Mouse (Mus musculus) embryonic facial prominence, embryonic 15.5 days (tissue): ENCODE measurements around the gene Clcn3. TPM values are rescaled to one million over a fixed set of nuclear protein-coding genes. Genes with fewer than 3 reads are reported as not detected.

Experiments
- ATAC-seq: fragments of 200-750 bp; cut with Nextera tagmentation; 2 replicates; pipeline ENCODE4 v1.8.0; 2017; ENCODE audit warnings: low read depth, moderate TSS enrichment; ENCODE audit not compliant: insufficient number of reproducible peaks, low FRiP score, low TSS enrichment
- H3K27ac ChIP-seq: fragments of 300-500 bp; sonication (generic); replicated peaks from 2 replicates; pipeline ENCODE4 v1.5.1; 2015; ENCODE audit warnings: mild to moderate bottlenecking, inconsistent platforms
- H3K27me3 ChIP-seq: fragments of 300-500 bp; sonication (generic); 2 replicates; pipeline ENCODE4 v1.6.1; 2015; ENCODE audit warnings: inconsistent platforms
- H3K36me3 ChIP-seq: fragments of 300-500 bp; sonication (generic); 2 replicates; pipeline ENCODE4 v1.6.1; 2015; ENCODE audit warnings: mild to moderate bottlenecking, inconsistent platforms
- H3K4me1 ChIP-seq: fragments of 300-500 bp; sonication (generic); 2 replicates; pipeline ENCODE4 v1.6.1; 2015; ENCODE audit warnings: inconsistent platforms
- H3K4me2 ChIP-seq: fragments of 300-500 bp; sonication (generic); replicated peaks from 2 replicates; pipeline ENCODE4 v1.6.1; 2015; ENCODE audit warnings: mild to moderate bottlenecking, inconsistent platforms
- H3K4me3 ChIP-seq: fragments of 300-500 bp; sonication (generic); replicated peaks from 2 replicates; pipeline ENCODE4 v1.5.1; 2015; ENCODE audit warnings: mild to moderate bottlenecking, inconsistent platforms
- H3K9ac ChIP-seq: fragments of 300-500 bp; sonication (generic); 2 replicates; pipeline ENCODE4 v1.6.1; 2015; ENCODE audit warnings: inconsistent platforms
- H3K9me3 ChIP-seq: fragments of 300-500 bp; sonication (generic); replicated peaks from 2 replicates; pipeline ENCODE4 v1.6.1; 2016; ENCODE audit warnings: inconsistent platforms
- WGBS: fragments of 180-500 bp; shearing (Covaris S2); methylation state at CpG from one replicate; pipeline ENCODE4 v1.1.7; 2015; 5-methylcytosine and 5-hydroxymethylcytosine counted together
- polyA plus RNA-seq: library from polyadenylated mRNA; unstranded; fragments of >200 nt; fragmentation: Nextera tagmentation; extraction: Ambion mirVana; gene quantifications from 2 replicates; pipeline ENCODE4 v1.2.1, GENCODE M21; 2015

Clcn3 gene
- polyA plus RNA-seq, 1 experiment from 2014 or later = 17.3 TPM

DNA sequence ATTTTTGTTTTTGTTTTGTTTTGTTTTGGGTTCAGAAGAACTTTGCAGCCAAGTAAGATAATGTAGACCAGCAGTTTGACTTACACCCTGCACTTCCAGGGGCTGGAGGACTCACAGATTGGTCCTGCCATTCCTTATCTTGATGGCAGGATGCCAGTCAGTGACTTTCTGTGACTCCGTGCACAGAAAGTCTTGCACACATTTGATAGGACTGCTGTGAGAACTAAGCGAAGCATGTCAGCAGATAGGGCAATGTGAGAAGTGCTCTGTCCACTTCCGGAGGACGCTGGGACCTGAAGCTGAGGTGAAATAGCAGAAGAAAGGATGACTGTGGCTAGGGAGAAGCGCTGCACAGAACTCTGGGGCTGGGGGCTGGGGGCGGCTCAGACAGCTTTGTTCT is 87.2 kb downstream of the Clcn3 start:
- no peak overlapping the region for H3K4me3 ChIP-seq
- no peak for ATAC-seq
- H3K27me3 ChIP-seq = no peaks in the 10 kb centered on the region
- no peak overlapping the region for H3K27ac ChIP-seq
- no peak overlapping the region for H3K9ac ChIP-seq
- no peak overlapping the region for H3K4me2 ChIP-seq
- WGBS = 85% methylated on average over 6 of the region's 6 CpGs
- H3K36me3 ChIP-seq = 0 out of 2 replicates have a peak, but pooled peaks cover 8% of the 10 kb centered on the region
- peaks cover 9% of the 10 kb centered on the region for H3K4me1 ChIP-seq
- no peaks in the 10 kb centered on the region for H3K9me3 ChIP-seq

DNA sequence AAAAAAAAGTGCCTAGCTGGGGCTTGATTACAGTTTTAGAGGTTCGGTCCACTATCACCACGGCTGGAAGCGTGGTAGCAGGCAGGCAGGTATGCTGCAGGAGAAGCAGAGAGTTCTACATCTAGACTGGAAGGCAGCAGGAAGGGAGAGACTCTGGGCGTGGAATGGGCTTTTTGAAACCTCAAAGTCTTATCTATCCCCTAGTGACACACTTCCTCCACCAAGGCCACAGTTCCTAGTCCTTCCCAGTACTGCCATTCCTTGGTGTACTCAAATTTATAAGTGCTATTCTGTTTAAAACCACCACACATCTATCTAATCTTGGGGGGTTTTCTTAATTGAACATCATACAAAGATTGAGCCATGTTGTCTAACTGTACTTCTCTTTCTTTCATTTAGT is 91.3 kb downstream of the Clcn3 start:
- H3K9ac ChIP-seq = no peak overlapping the region
- H3K36me3 ChIP-seq = no peaks in the 10 kb centered on the region
- H3K9me3 ChIP-seq = no peaks in the 10 kb centered on the region
- H3K27ac ChIP-seq = no peak overlapping the region
- H3K4me1 ChIP-seq = peaks cover 11% of the 10 kb centered on the region
- no peaks in the 10 kb centered on the region for H3K27me3 ChIP-seq
- no peak for ATAC-seq
- WGBS = 88% methylated on average over 4 of the region's 4 CpGs
- no peak overlapping the region for H3K4me3 ChIP-seq
- H3K4me2 ChIP-seq = peak overlapping the region; percentile 71

- peak overlapping the region; percentile 71 for H3K4me2 ChIP-seq
- H3K36me3 ChIP-seq = no peaks in the 10 kb centered on the region
- H3K27me3 ChIP-seq = no peaks in the 10 kb centered on the region
- peak overlapping the region; percentile 69 for H3K9ac ChIP-seq
- ATAC-seq = no peak
- peak overlapping the region; percentile 35; the same call in 1 of the 2 replicates for H3K27ac ChIP-seq
- peak overlapping the region; percentile 81 for H3K4me3 ChIP-seq
- H3K9me3 ChIP-seq = no peaks in the 10 kb centered on the region
- WGBS = under 1% methylated on average over 23 of the region's 23 CpGs
- peaks cover 11% of the 10 kb centered on the region for H3K4me1 ChIP-seq
Observed at GRCm38 (mm10) chr8:60890520-60890874, 92.6 kb downstream of the Clcn3 start.

- Histone ChIP-seq H3K36me3 (no peaks in the 10 kb centered on the region), H3K27ac (peak within 1 kb of the TSS; percentile 35; the same call in 1 of the 2 replicates), H3K4me1 (peaks cover 11% of the 10 kb centered on the region), H3K4me2 (peak within 1 kb of the TSS; percentile 71), H3K4me3 (peak within 1 kb of the TSS; percentile 81), H3K9ac (peak within 1 kb of the TSS; percentile 69), H3K27me3 (no peaks in the 10 kb centered on the region), H3K9me3 (no peaks in the 10 kb centered on the region)
- ATAC-seq = peak; percentile 98
- 5% methylated on average over 43 of the region's 43 CpGs for WGBS
Observed at GRCm38 (mm10) chr8:60889843-60890519, 93.1 kb downstream of the Clcn3 start, which contains the start of gene Hpf1. Gene Hpf1, plus strand, starts transcription at chr8:60890418.

DNA sequence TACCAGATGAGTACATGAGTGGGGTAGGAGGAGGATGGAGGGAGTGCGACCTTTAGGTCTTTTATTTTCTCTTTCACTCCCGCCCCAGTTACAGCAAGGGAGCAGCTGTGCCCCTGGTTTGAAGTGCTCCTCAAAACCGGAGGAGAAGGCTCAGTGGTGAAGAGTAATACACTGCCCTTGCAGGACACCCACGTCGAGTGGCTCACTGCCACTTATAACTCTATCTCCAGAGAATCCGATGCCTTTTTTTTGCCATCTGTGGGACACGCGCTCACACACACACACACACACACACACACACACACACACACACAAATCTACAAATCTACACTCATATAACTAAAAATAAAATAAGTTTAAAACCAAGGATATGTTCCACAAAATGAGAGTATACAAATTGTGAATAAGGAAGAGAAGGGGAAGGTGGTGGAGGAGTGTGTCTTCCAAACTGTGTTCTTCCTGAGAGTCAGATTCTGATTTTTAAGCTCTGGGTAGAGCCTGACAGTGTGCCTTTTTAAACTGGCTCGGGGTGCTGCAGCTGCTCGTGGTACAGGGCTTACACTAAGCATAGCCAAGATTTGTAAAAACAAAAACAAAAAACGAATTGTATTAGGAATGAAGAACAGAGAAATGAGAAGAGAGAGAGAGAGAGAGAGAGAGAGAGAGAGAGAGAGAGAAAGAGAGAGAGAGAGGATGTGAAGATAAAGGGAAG is 93.8 kb downstream of the Clcn3 start:
- Histone ChIP-seq H3K4me1 (peaks cover 11% of the 10 kb centered on the region), H3K4me2 (peak overlapping the region; percentile 71), H3K27ac (no peak overlapping the region), H3K9me3 (no peaks in the 10 kb centered on the region), H3K27me3 (no peaks in the 10 kb centered on the region), H3K4me3 (no peak overlapping the region), H3K9ac (no peak overlapping the region), H3K36me3 (no peaks in the 10 kb centered on the region)
- WGBS = 82% methylated on average over 11 of the region's 11 CpGs
- ATAC-seq = no peak

DNA sequence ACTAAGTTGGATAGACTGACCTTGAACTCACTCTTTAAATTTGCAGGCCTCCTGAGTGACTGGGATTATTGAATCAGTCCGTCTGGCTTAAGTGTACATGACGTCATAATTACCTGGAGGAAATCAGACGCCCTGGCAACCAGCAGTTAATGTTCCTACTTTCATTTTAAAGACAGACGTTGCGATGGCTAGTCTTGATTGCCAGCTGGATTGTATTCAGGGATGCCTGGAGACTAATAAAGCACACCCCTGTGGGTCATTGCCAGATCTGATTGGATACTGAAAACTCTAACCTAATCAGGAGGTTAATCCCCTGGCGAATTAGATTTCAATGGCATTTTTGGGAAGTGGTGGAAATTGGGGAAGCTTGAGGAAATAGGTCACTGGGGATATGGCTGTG is 96.4 kb downstream of the Clcn3 start:
- 27% methylated on average over 6 of the region's 6 CpGs for WGBS
- H3K9me3 ChIP-seq = no peaks in the 10 kb centered on the region
- no peak overlapping the region for H3K9ac ChIP-seq
- H3K4me1 ChIP-seq = peaks cover 10% of the 10 kb centered on the region
- no peak overlapping the region for H3K4me2 ChIP-seq
- H3K27me3 ChIP-seq = no peaks in the 10 kb centered on the region
- H3K27ac ChIP-seq = no peak overlapping the region
- ATAC-seq = no peak
- no peak overlapping the region for H3K4me3 ChIP-seq
- H3K36me3 ChIP-seq = no peaks in the 10 kb centered on the region

- 71% methylated on average over 4 of the region's 4 CpGs for WGBS
- H3K9ac ChIP-seq = no peak overlapping the region
- H3K27me3 ChIP-seq = no peaks in the 10 kb centered on the region
- H3K27ac ChIP-seq = no peak overlapping the region
- no peak for ATAC-seq
- no peaks in the 10 kb centered on the region for H3K9me3 ChIP-seq
- H3K36me3 ChIP-seq = no peaks in the 10 kb centered on the region
- no peak overlapping the region for H3K4me2 ChIP-seq
- no peak overlapping the region for H3K4me3 ChIP-seq
- H3K4me1 ChIP-seq = no peaks in the 10 kb centered on the region
Observed at GRCm38 (mm10) chr8:60883419-60884137, 99.5 kb downstream of the Clcn3 start.

DNA sequence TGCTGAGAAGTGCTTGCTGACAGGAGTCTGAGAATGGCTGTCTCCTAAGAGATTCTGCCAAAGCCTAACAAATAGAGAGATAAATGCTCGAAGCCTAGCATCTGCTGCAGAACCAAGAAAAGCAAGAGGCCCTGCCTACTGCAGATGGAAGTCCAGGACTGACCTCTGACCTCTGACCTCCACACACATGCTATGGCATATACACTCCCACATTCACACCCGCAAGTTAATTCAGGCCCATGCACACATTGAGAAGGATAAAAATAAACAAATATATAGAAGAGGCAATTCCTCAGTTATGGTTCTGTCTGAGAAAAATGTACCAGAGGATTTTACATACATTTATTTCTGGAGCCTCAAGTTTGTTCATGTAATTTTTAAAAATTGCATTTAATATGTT is 104.5 kb downstream of the Clcn3 start:
- H3K4me1 ChIP-seq = no peaks in the 10 kb centered on the region
- no peak overlapping the region for H3K27ac ChIP-seq
- no peak overlapping the region for H3K4me3 ChIP-seq
- H3K36me3 ChIP-seq = no peaks in the 10 kb centered on the region
- H3K9me3 ChIP-seq = no peaks in the 10 kb centered on the region
- 67% methylated on average over 2 of the region's 2 CpGs for WGBS
- ATAC-seq = no peak
- H3K9ac ChIP-seq = no peak overlapping the region
- H3K4me2 ChIP-seq = no peak overlapping the region
- H3K27me3 ChIP-seq = no peaks in the 10 kb centered on the region

- no peak for ATAC-seq
- no peak overlapping the region for H3K4me3 ChIP-seq
- no peak overlapping the region for H3K9ac ChIP-seq
- no peak overlapping the region for H3K27ac ChIP-seq
- H3K27me3 ChIP-seq = no peaks in the 10 kb centered on the region; the same call in 1 of the 2 replicates
- H3K36me3 ChIP-seq = no peaks in the 10 kb centered on the region
- no peaks in the 10 kb centered on the region for H3K9me3 ChIP-seq
- H3K4me1 ChIP-seq = no peaks in the 10 kb centered on the region
- 81% methylated on average over 13 of the region's 13 CpGs for WGBS
- H3K4me2 ChIP-seq = no peak overlapping the region
Observed at GRCm38 (mm10) chr8:60870231-60871193, 112.6 kb downstream of the Clcn3 start.

GRCm38 (mm10) chr8:60869761-60870160 is 113.3 kb downstream of the Clcn3 start:
- no peak overlapping the region for H3K27ac ChIP-seq
- H3K9me3 ChIP-seq = no peaks in the 10 kb centered on the region
- no peak overlapping the region for H3K4me3 ChIP-seq
- H3K4me2 ChIP-seq = no peak overlapping the region
- no peak overlapping the region for H3K9ac ChIP-seq
- no peaks in the 10 kb centered on the region for H3K36me3 ChIP-seq
- no peaks in the 10 kb centered on the region for H3K4me1 ChIP-seq
- no peak for ATAC-seq
- WGBS = 85% methylated on average over 2 of the region's 2 CpGs
- no peaks in the 10 kb centered on the region; the same call in 1 of the 2 replicates for H3K27me3 ChIP-seq
